Mouse (Mus musculus): Measurements from ENCODE around the gene Pkd2. TPM values are rescaled to one million over a fixed set of nuclear protein-coding genes. Genes with fewer than 3 reads are reported as not detected.
A peak's percentile ranks its signal among the peaks of the same experiment; 100 is the strongest.

The Pkd2 gene
- polyA plus RNA-seq, 1 experiment from 2014 or later: 10.9 TPM

- no peak overlapping the region for H3K4me2 ChIP-seq
These were observed 13.1 kb downstream of the Pkd2 start for GRCm38 (mm10) chr5:104472371-104472770.

GRCm38 (mm10) chr5:104480367-104480766 lies 21.1 kb downstream of the Pkd2 start:
- H3K27me3 ChIP-seq (ENCODE audit: control insufficient read depth, insufficient read depth, low read length): no peaks in the 10 kb centered on the region
- 79% methylated on average over 7 of the region's 7 CpGs for WGBS (ENCODE audit: insufficient replicate concordance)
- no peak; the same call in 1 of the 2 replicates for ATAC-seq (replicated peaks; ENCODE audit: insufficient number of reproducible peaks, low FRiP score, low TSS enrichment)

More at GRCm38 (mm10) chr5:104472371-104472770, 13.1 kb downstream of the Pkd2 start:
- WGBS (ENCODE audit: insufficient replicate concordance): 91% methylated on average over 8 of the region's 8 CpGs
- H3K36me3 ChIP-seq (ENCODE audit: control insufficient read depth, insufficient read depth, low read length): peaks cover 17% of the 10 kb centered on the region
- no peak overlapping the region for H3K27ac ChIP-seq (ENCODE audit: low read depth, low read length)
- no peak overlapping the region for H3K4me3 ChIP-seq (ENCODE audit: low read depth, low read length)
- no peaks in the 10 kb centered on the region for H3K4me1 ChIP-seq (ENCODE audit: control insufficient read depth, insufficient read depth, low read length)
- H3K9me3 ChIP-seq (replicated peaks; ENCODE audit: control insufficient read depth, low read length): no peaks in the 10 kb centered on the region
- H3K27me3 ChIP-seq (ENCODE audit: control insufficient read depth, insufficient read depth, low read length): no peaks in the 10 kb centered on the region
- no peak overlapping the region for H3K9ac ChIP-seq (ENCODE audit: low read depth, low read length)
- no peak for ATAC-seq (replicated peaks; ENCODE audit: insufficient number of reproducible peaks, low FRiP score, low TSS enrichment)

GRCm38 (mm10) chr5:104482856-104483255 lies 23.6 kb downstream of the Pkd2 start:
- Histone ChIP-seq H3K36me3 (ENCODE audit: control insufficient read depth, insufficient read depth, low read length) (peaks cover 23% of the 10 kb centered on the region), H3K9ac (ENCODE audit: low read depth, low read length) (no peak overlapping the region), H3K27me3 (ENCODE audit: control insufficient read depth, insufficient read depth, low read length) (no peaks in the 10 kb centered on the region), H3K4me3 (ENCODE audit: low read depth, low read length) (no peak overlapping the region), H3K27ac (ENCODE audit: low read depth, low read length) (no peak overlapping the region), H3K4me2 (no peak overlapping the region), H3K9me3 (replicated peaks; ENCODE audit: control insufficient read depth, low read length) (no peaks in the 10 kb centered on the region), H3K4me1 (ENCODE audit: control insufficient read depth, insufficient read depth, low read length) (no peaks in the 10 kb centered on the region)
- WGBS (ENCODE audit: insufficient replicate concordance): 83% methylated on average over 8 of the region's 8 CpGs
- ATAC-seq (replicated peaks; ENCODE audit: insufficient number of reproducible peaks, low FRiP score, low TSS enrichment): no peak

More at GRCm38 (mm10) chr5:104480367-104480766, 21.1 kb downstream of the Pkd2 start:
- H3K27ac ChIP-seq (ENCODE audit: low read depth, low read length): no peak overlapping the region
- no peak overlapping the region for H3K9ac ChIP-seq (ENCODE audit: low read depth, low read length)
- peaks cover 28% of the 10 kb centered on the region for H3K36me3 ChIP-seq (ENCODE audit: control insufficient read depth, insufficient read depth, low read length)
- no peaks in the 10 kb centered on the region for H3K4me1 ChIP-seq (ENCODE audit: control insufficient read depth, insufficient read depth, low read length)
- no peak overlapping the region for H3K4me3 ChIP-seq (ENCODE audit: low read depth, low read length)
- no peak overlapping the region for H3K4me2 ChIP-seq
- H3K9me3 ChIP-seq (replicated peaks; ENCODE audit: control insufficient read depth, low read length): no peaks in the 10 kb centered on the region

- no peaks in the 10 kb centered on the region for H3K9me3 ChIP-seq (replicated peaks; ENCODE audit: control insufficient read depth, low read length)
- 55% methylated on average over 5 of the region's 5 CpGs for WGBS (ENCODE audit: insufficient replicate concordance)
- H3K27me3 ChIP-seq (ENCODE audit: control insufficient read depth, insufficient read depth, low read length): no peaks in the 10 kb centered on the region
- peaks cover 10% of the 10 kb centered on the region; the same call in 1 of the 2 replicates for H3K36me3 ChIP-seq (ENCODE audit: control insufficient read depth, insufficient read depth, low read length)
- no peak overlapping the region for H3K27ac ChIP-seq (ENCODE audit: low read depth, low read length)
- no peaks in the 10 kb centered on the region for H3K4me1 ChIP-seq (ENCODE audit: control insufficient read depth, insufficient read depth, low read length)
- no peak for ATAC-seq (replicated peaks; ENCODE audit: insufficient number of reproducible peaks, low FRiP score, low TSS enrichment)
- no peak overlapping the region for H3K4me3 ChIP-seq (ENCODE audit: low read depth, low read length)
- H3K4me2 ChIP-seq: no peak overlapping the region
- no peak overlapping the region for H3K9ac ChIP-seq (ENCODE audit: low read depth, low read length)
These were observed 32.3 kb downstream of the Pkd2 start for GRCm38 (mm10) chr5:104491561-104491960.

GRCm38 (mm10) chr5:104504883-104505282 lies 45.6 kb downstream of the Pkd2 start:
- Histone ChIP-seq H3K4me2 (no peak overlapping the region), H3K4me1 (ENCODE audit: control insufficient read depth, insufficient read depth, low read length) (peaks cover 8% of the 10 kb centered on the region; the same call in 1 of the 2 replicates), H3K9me3 (replicated peaks; ENCODE audit: control insufficient read depth, low read length) (no peaks in the 10 kb centered on the region), H3K4me3 (ENCODE audit: low read depth, low read length) (no peak overlapping the region), H3K27ac (ENCODE audit: low read depth, low read length) (no peak overlapping the region), H3K36me3 (ENCODE audit: control insufficient read depth, insufficient read depth, low read length) (peaks cover 10% of the 10 kb centered on the region; the same call in 1 of the 2 replicates), H3K27me3 (ENCODE audit: control insufficient read depth, insufficient read depth, low read length) (no peaks in the 10 kb centered on the region), H3K9ac (ENCODE audit: low read depth, low read length) (no peak overlapping the region)
- ATAC-seq (replicated peaks; ENCODE audit: insufficient number of reproducible peaks, low FRiP score, low TSS enrichment): no peak
- WGBS (ENCODE audit: insufficient replicate concordance): 76% methylated on average over 2 of the region's 2 CpGs

GRCm38 (mm10) chr5:104507829-104508194 lies 48.6 kb downstream of the Pkd2 start:
- Histone ChIP-seq H3K27me3 (ENCODE audit: control insufficient read depth, insufficient read depth, low read length) (no peaks in the 10 kb centered on the region), H3K4me3 (ENCODE audit: low read depth, low read length) (peak overlapping the region; percentile 91), H3K36me3 (ENCODE audit: control insufficient read depth, insufficient read depth, low read length) (peaks cover 5% of the 10 kb centered on the region; the same call in 1 of the 2 replicates), H3K4me2 (peak overlapping the region; percentile 74), H3K9ac (ENCODE audit: low read depth, low read length) (peak overlapping the region; percentile 92), H3K9me3 (replicated peaks; ENCODE audit: control insufficient read depth, low read length) (no peaks in the 10 kb centered on the region), H3K4me1 (ENCODE audit: control insufficient read depth, insufficient read depth, low read length) (peaks cover 8% of the 10 kb centered on the region; the same call in 1 of the 2 replicates), H3K27ac (ENCODE audit: low read depth, low read length) (peak overlapping the region; percentile 88; the same call in 1 of the 2 replicates)
- WGBS (ENCODE audit: insufficient replicate concordance): 3% methylated on average over 2 of the region's 2 CpGs
- ATAC-seq (replicated peaks; ENCODE audit: insufficient number of reproducible peaks, low FRiP score, low TSS enrichment): no peak

GRCm38 (mm10) chr5:104508195-104508891 lies 49.1 kb downstream of the Pkd2 start, which contains the start of gene BC005561:
Gene BC005561, plus strand, starts transcription at chr5:104508352.
- Histone ChIP-seq H3K27me3 (ENCODE audit: control insufficient read depth, insufficient read depth, low read length) (no peaks in the 10 kb centered on the region), H3K27ac (ENCODE audit: low read depth, low read length) (peak within 1 kb of the TSS; percentile 88), H3K9me3 (replicated peaks; ENCODE audit: control insufficient read depth, low read length) (no peaks in the 10 kb centered on the region), H3K4me3 (ENCODE audit: low read depth, low read length) (peak within 1 kb of the TSS; percentile 91), H3K36me3 (ENCODE audit: control insufficient read depth, insufficient read depth, low read length) (no peaks in the 10 kb centered on the region), H3K4me1 (ENCODE audit: control insufficient read depth, insufficient read depth, low read length) (peaks cover 8% of the 10 kb centered on the region; the same call in 1 of the 2 replicates), H3K9ac (ENCODE audit: low read depth, low read length) (peak within 1 kb of the TSS; percentile 92), H3K4me2 (peak within 1 kb of the TSS; percentile 74)
- under 1% methylated on average over 53 of the region's 83 CpGs for WGBS (ENCODE audit: insufficient replicate concordance)
- peak; percentile 88 for ATAC-seq (replicated peaks; ENCODE audit: insufficient number of reproducible peaks, low FRiP score, low TSS enrichment)

- Histone ChIP-seq H3K36me3 (ENCODE audit: control insufficient read depth, insufficient read depth, low read length) (no peaks in the 10 kb centered on the region), H3K27ac (ENCODE audit: low read depth, low read length) (no peak overlapping the region), H3K27me3 (ENCODE audit: control insufficient read depth, insufficient read depth, low read length) (no peaks in the 10 kb centered on the region), H3K4me1 (ENCODE audit: control insufficient read depth, insufficient read depth, low read length) (peaks cover 8% of the 10 kb centered on the region; the same call in 1 of the 2 replicates), H3K4me3 (ENCODE audit: low read depth, low read length) (no peak overlapping the region), H3K4me2 (no peak overlapping the region), H3K9me3 (replicated peaks; ENCODE audit: control insufficient read depth, low read length) (no peaks in the 10 kb centered on the region), H3K9ac (ENCODE audit: low read depth, low read length) (no peak overlapping the region)
- ATAC-seq (replicated peaks; ENCODE audit: insufficient number of reproducible peaks, low FRiP score, low TSS enrichment): no peak
- WGBS (ENCODE audit: insufficient replicate concordance): 91% methylated on average over 3 of the region's 3 CpGs
These were observed 52.0 kb downstream of the Pkd2 start for GRCm38 (mm10) chr5:104511211-104511610.

All from heart, embryonic 11.5 days (tissue).